ENCODE assay signal across 7 mouse cellular contexts in genomic region chr5:150906053-150907040, GRCm38 (mm10). TPM values are rescaled to one million over a fixed set of nuclear protein-coding genes. Genes with fewer than 3 reads are reported as not detected.
DNase-seq lines count a peak whose midpoint lies in the region; TF ChIP-seq lines count a peak whose summit lies in the region.

No protein-coding gene starts in this region.

- DNase-seq in embryo, embryonic 11 days = peak; percentile 59
- peak; percentile 63 to 78 for DNase-seq in frontal cortex, adult 2 months (ENCODE audit: extremely low spot score in 1 of 2, low spot score in 1 of 2)
- DNase-seq in left cerebral cortex, adult 2 months (ENCODE audit: extremely low spot score in 1 of 2, low spot score in 2 of 2) = peak; percentile 28 to 59
- DNase-seq in retina, embryonic 14.5 days (ENCODE audit: low spot score) = peak; percentile 73
- no peak for DNase-seq in testis, postnatal 14 days (ENCODE audit: low spot score)
- DNase-seq in spleen, postnatal 4 days (ENCODE audit: low spot score in 2 of 2) = no peak
- DNase-seq in spleen, postnatal 10 days (ENCODE audit: low spot score in 2 of 2) = no peak

- H3K27ac ChIP-seq in left cerebral cortex, adult 2 months = peak overlapping the region; percentile 85

- H3K4me3 ChIP-seq in left cerebral cortex, adult 2 months = peak overlapping the region; percentile 16; the same call in 1 of the 2 replicates

- intact Hi-C loops in left cerebral cortex, adult 2 months (cut with DNase I) = no loop called here

- TF ChIP-seq CTCF in left cerebral cortex, adult 2 months (IDR thresholded peaks at IDR 0.05) = no peak

RNA-seq across cellular contexts. Expression of gene Kl, which starts 46.1 kb away (rescaled TPM):
- 0.59 and 0.92 TPM in 2 replicates for polyA plus RNA-seq in frontal cortex, adult 2 months (2012; rRNA removed)
- 1 to 10 TPM; 4.2 to 4.9 TPM for total RNA-seq in left cerebral cortex, adult 2 months (2021)

Comparison
In these comparisons a context has a peak if more than half of its experiments do, and no peak if none do; other contexts are left out.
1. DNase-seq: peak in embryo, embryonic 11 days (single experiment), frontal cortex, adult 2 months (2 of 2), left cerebral cortex, adult 2 months (2 of 2) and retina, embryonic 14.5 days (single experiment); none in testis, postnatal 14 days (single experiment), spleen, postnatal 4 days (0 of 2) and spleen, postnatal 10 days (0 of 2).